Mouse (Mus musculus): ENCODE results near the gene Bace2. TPM values are rescaled to one million over a fixed set of nuclear protein-coding genes. Genes with fewer than 3 reads are reported as not detected.

The Bace2 gene
- polyA plus RNA-seq, 1 experiment from 2014 or later, result 48.2 TPM

DNA sequence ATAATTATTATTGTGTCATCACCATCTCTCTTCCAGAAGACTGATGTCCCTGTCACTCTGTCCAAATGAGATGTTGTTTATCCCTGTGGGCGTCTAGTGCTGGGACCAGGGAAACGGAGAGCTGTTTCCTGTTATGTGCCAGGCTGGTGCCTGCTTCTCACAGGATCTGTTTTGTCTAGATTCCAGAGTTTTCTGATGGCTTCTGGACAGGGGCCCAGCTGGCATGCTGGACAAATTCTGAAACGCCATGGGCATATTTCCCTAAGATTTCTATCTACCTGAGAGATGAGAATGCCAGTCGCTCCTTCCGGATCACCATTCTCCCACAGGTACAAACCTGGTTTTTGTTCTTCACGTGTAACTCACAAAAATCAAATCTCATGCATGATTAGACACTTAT lies 65.1 kb downstream of the Bace2 start:
- Histone ChIP-seq H3K4me1 (ENCODE audit: control insufficient read depth, insufficient read depth, low read length) (peaks cover 14% of the 10 kb centered on the region), H3K27ac (ENCODE audit: low read length) (no peak overlapping the region), H3K36me3 (ENCODE audit: control insufficient read depth, insufficient read depth) (no peaks in the 10 kb centered on the region), H3K27me3 (ENCODE audit: control insufficient read depth, insufficient read depth, low read length) (no peaks in the 10 kb centered on the region), H3K9me3 (replicated peaks; ENCODE audit: control insufficient read depth, low read length) (no peaks in the 10 kb centered on the region), H3K4me2 (ENCODE audit: low read depth, low read length) (no peak overlapping the region), H3K4me3 (ENCODE audit: low read length) (no peak overlapping the region), H3K9ac (ENCODE audit: low read length) (no peak overlapping the region)
- no peak for ATAC-seq (replicated peaks; ENCODE audit: extremely low read depth, insufficient read depth, low FRiP score)
- 71% methylated on average over 6 of the region's 6 CpGs for whole genome bisulfite sequencing

DNA sequence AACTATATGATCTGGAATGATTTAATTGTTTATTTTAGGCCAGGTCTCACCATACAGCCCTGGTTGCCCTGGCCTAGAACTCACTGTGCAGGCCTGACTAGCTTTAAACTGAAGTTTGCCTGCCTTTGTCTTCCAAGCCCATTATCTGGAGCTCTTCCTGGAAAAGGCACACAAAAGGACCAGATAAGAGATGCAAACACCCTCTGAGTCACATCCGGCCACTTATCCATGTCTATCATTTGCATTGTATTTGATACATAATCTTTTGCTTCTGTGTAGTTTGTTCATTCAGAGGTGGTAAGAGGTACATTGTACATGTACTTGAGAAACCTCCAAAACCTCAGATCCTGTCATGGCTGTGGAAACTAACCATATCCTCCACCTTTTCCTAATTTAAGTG lies 67.1 kb downstream of the Bace2 start:
- Histone ChIP-seq H3K9me3 (replicated peaks; ENCODE audit: control insufficient read depth, low read length) (no peaks in the 10 kb centered on the region), H3K27me3 (ENCODE audit: control insufficient read depth, insufficient read depth, low read length) (no peaks in the 10 kb centered on the region), H3K4me2 (ENCODE audit: low read depth, low read length) (no peak overlapping the region), H3K27ac (ENCODE audit: low read length) (no peak overlapping the region), H3K9ac (ENCODE audit: low read length) (no peak overlapping the region), H3K4me3 (ENCODE audit: low read length) (no peak overlapping the region), H3K4me1 (ENCODE audit: control insufficient read depth, insufficient read depth, low read length) (peaks cover 8% of the 10 kb centered on the region), H3K36me3 (ENCODE audit: control insufficient read depth, insufficient read depth) (no peaks in the 10 kb centered on the region)
- WGBS, result 59% methylated on average over 1 of the region's 1 CpGs
- no peak for ATAC-seq (replicated peaks; ENCODE audit: extremely low read depth, insufficient read depth, low FRiP score)

DNA sequence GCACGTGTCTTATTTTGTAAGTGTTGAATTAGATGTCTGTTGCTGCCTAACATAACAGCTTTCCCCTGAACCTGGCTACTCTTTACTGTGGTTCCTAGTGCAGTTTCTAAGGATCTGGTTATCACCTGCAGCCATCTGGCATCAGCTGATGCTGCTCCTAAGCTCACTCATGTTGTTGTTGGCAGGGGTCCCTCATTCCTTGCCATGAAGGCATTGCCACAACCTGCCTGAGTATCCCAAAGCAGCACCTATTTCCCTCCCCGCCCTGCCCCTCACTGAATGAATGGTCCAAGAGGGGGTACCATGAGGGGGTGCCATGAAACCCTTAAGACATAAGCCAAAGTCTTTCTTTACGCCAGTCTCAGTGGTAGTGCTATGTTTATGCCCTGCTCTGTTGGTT lies 71.5 kb downstream of the Bace2 start:
- 86% methylated on average over 3 of the region's 3 CpGs for WGBS
- no peak overlapping the region for H3K9ac ChIP-seq (ENCODE audit: low read length)
- no peak for ATAC-seq (replicated peaks; ENCODE audit: extremely low read depth, insufficient read depth, low FRiP score)
- no peaks in the 10 kb centered on the region for H3K27me3 ChIP-seq (ENCODE audit: control insufficient read depth, insufficient read depth, low read length)
- H3K36me3 ChIP-seq (ENCODE audit: control insufficient read depth, insufficient read depth), result no peaks in the 10 kb centered on the region
- no peaks in the 10 kb centered on the region for H3K4me1 ChIP-seq (ENCODE audit: control insufficient read depth, insufficient read depth, low read length)
- H3K4me2 ChIP-seq (ENCODE audit: low read depth, low read length), result no peak overlapping the region
- H3K9me3 ChIP-seq (replicated peaks; ENCODE audit: control insufficient read depth, low read length), result no peaks in the 10 kb centered on the region
- no peak overlapping the region for H3K4me3 ChIP-seq (ENCODE audit: low read length)
- no peak overlapping the region for H3K27ac ChIP-seq (ENCODE audit: low read length)

DNA sequence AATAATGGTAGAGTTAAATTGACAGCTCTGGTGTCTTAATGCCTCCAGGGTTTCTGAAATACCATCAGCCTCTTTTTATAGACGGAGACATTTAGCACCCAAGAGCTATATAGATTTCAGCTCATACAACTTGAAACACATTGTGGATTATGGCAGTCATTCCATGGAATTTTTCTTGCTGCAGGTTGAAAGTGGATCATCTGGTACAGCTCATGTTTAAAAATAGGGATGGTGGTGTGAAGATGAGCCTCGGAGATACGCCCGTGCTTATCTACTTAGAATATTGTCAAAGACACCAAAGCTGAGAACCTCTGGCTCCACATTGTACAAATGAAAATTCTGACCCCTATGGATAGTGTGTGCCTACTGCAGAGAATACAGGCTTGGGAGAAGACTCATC lies 73.5 kb downstream of the Bace2 start:
- Histone ChIP-seq H3K4me2 (ENCODE audit: low read depth, low read length) (no peak overlapping the region), H3K9me3 (replicated peaks; ENCODE audit: control insufficient read depth, low read length) (no peaks in the 10 kb centered on the region), H3K4me1 (ENCODE audit: control insufficient read depth, insufficient read depth, low read length) (no peaks in the 10 kb centered on the region), H3K36me3 (ENCODE audit: control insufficient read depth, insufficient read depth) (no peaks in the 10 kb centered on the region), H3K27ac (ENCODE audit: low read length) (no peak overlapping the region), H3K9ac (ENCODE audit: low read length) (no peak overlapping the region), H3K4me3 (ENCODE audit: low read length) (no peak overlapping the region), H3K27me3 (ENCODE audit: control insufficient read depth, insufficient read depth, low read length) (no peaks in the 10 kb centered on the region)
- 81% methylated on average over 4 of the region's 4 CpGs for WGBS
- ATAC-seq (replicated peaks; ENCODE audit: extremely low read depth, insufficient read depth, low FRiP score), result no peak

DNA sequence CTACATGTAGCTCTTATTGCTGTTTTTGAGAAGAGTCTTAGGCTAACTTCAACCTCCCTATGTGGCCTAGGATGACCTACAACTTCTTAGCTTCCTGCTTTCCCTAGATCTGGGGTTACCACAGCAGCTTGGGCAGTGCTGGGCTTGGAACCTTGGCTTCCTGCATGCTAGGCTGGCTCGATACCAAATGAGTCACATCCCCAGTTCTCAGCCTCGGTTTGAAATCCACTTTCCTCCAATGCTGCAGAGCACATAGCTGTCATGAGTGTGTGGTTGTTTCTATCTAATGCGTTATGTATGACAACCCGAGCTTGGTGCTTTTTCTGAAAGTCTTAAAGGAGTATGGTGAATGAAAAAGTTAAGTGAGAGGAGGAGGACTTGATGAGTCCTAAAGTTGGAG lies 74.8 kb downstream of the Bace2 start:
- 46% methylated on average over 4 of the region's 4 CpGs for WGBS
- no peak overlapping the region for H3K9ac ChIP-seq (ENCODE audit: low read length)
- no peak overlapping the region for H3K4me2 ChIP-seq (ENCODE audit: low read depth, low read length)
- no peaks in the 10 kb centered on the region for H3K27me3 ChIP-seq (ENCODE audit: control insufficient read depth, insufficient read depth, low read length)
- no peaks in the 10 kb centered on the region for H3K4me1 ChIP-seq (ENCODE audit: control insufficient read depth, insufficient read depth, low read length)
- no peak overlapping the region for H3K27ac ChIP-seq (ENCODE audit: low read length)
- H3K36me3 ChIP-seq (ENCODE audit: control insufficient read depth, insufficient read depth), result no peaks in the 10 kb centered on the region
- H3K9me3 ChIP-seq (replicated peaks; ENCODE audit: control insufficient read depth, low read length), result no peaks in the 10 kb centered on the region
- no peak for ATAC-seq (replicated peaks; ENCODE audit: extremely low read depth, insufficient read depth, low FRiP score)
- H3K4me3 ChIP-seq (ENCODE audit: low read length), result no peak overlapping the region

DNA sequence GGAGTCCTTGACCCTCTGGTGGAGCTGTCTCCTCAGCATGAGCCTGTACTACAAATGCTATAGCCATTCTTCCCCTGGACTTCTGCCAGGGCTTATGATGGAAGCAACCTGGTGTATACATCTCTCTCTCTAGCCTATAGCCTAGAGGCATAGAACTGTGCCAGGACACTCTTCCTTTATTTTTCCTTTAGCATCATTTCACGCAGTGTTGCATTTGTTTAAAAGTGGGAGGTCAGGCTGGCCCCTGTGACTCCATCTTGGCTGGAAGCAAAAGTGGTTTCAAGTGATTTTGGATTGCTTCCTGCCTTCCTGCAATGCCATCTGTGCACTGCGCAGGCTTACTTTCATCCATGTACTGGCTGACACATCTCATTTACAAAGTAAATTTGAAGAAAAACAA lies 77.7 kb downstream of the Bace2 start:
- no peak overlapping the region for H3K4me2 ChIP-seq (ENCODE audit: low read depth, low read length)
- no peaks in the 10 kb centered on the region for H3K36me3 ChIP-seq (ENCODE audit: control insufficient read depth, insufficient read depth)
- H3K27ac ChIP-seq (ENCODE audit: low read length), result no peak overlapping the region
- H3K9me3 ChIP-seq (replicated peaks; ENCODE audit: control insufficient read depth, low read length), result no peaks in the 10 kb centered on the region
- H3K4me3 ChIP-seq (ENCODE audit: low read length), result no peak overlapping the region
- ATAC-seq (replicated peaks; ENCODE audit: extremely low read depth, insufficient read depth, low FRiP score), result no peak
- H3K4me1 ChIP-seq (ENCODE audit: control insufficient read depth, insufficient read depth, low read length), result no peaks in the 10 kb centered on the region
- H3K27me3 ChIP-seq (ENCODE audit: control insufficient read depth, insufficient read depth, low read length), result no peaks in the 10 kb centered on the region
- H3K9ac ChIP-seq (ENCODE audit: low read length), result no peak overlapping the region
- WGBS, result 75% methylated on average over 2 of the region's 2 CpGs

DNA sequence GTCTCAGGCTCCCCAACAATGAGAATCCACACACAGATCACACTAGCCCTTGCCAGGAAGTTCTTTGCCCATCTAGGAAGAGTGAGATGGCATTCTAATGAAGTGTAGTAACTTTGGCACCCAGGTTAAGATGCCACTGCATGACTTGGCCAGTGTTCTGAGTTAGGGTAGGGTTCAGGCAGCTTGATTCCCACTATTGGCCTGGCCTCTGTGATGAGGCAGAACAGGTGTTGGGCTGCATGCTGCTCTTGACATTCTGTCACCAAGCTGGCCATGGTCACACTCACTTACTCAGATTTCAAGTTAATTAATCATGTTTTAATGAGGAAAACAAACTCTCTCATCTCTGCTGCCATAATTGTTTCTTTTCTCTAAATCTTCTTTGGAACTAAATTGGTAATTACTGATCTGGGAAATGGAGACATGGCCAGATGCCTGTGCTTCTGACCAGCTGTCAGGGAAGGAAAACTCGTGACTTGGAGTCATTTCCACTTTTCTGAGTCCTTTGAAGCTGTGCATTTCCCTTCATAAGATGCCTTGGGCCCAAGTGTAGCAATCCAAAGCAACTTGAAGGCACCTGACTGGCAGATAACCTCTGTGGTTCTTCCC lies 81.0 kb downstream of the Bace2 start:
- Histone ChIP-seq H3K4me3 (ENCODE audit: low read length) (no peak overlapping the region), H3K27me3 (ENCODE audit: control insufficient read depth, insufficient read depth, low read length) (no peaks in the 10 kb centered on the region), H3K27ac (ENCODE audit: low read length) (no peak overlapping the region), H3K9me3 (replicated peaks; ENCODE audit: control insufficient read depth, low read length) (no peaks in the 10 kb centered on the region), H3K9ac (ENCODE audit: low read length) (no peak overlapping the region), H3K4me1 (ENCODE audit: control insufficient read depth, insufficient read depth, low read length) (no peaks in the 10 kb centered on the region), H3K36me3 (ENCODE audit: control insufficient read depth, insufficient read depth) (no peaks in the 10 kb centered on the region), H3K4me2 (ENCODE audit: low read depth, low read length) (no peak overlapping the region)
- 23% methylated on average over 1 of the region's 1 CpGs for WGBS
- ATAC-seq (replicated peaks; ENCODE audit: extremely low read depth, insufficient read depth, low FRiP score), result no peak

DNA sequence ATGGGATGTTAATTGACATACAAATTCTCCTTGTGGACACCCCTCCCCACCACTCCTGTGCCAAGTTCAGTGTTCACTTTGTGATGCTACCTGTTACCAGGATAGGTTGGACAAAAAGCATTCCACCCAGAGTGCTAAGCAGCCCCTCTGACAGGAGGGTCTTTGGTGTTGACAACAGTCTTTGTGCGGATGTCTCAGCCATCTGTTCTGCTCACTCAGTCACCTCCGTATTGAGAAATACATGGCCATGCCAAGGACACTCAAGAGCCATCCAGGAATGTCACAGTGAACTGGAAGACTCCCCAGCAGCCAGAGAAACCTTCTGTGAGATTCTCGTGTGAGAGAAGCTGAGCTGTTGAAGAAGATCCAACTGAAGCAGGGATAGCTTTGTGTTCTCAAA lies 81.6 kb downstream of the Bace2 start:
- Histone ChIP-seq H3K9me3 (replicated peaks; ENCODE audit: control insufficient read depth, low read length) (no peaks in the 10 kb centered on the region), H3K9ac (ENCODE audit: low read length) (no peak overlapping the region), H3K27ac (ENCODE audit: low read length) (no peak overlapping the region), H3K36me3 (ENCODE audit: control insufficient read depth, insufficient read depth) (no peaks in the 10 kb centered on the region), H3K27me3 (ENCODE audit: control insufficient read depth, insufficient read depth, low read length) (no peaks in the 10 kb centered on the region), H3K4me2 (ENCODE audit: low read depth, low read length) (no peak overlapping the region), H3K4me3 (ENCODE audit: low read length) (no peak overlapping the region), H3K4me1 (ENCODE audit: control insufficient read depth, insufficient read depth, low read length) (no peaks in the 10 kb centered on the region)
- 64% methylated on average over 3 of the region's 3 CpGs for WGBS
- ATAC-seq (replicated peaks; ENCODE audit: extremely low read depth, insufficient read depth, low FRiP score), result no peak

DNA sequence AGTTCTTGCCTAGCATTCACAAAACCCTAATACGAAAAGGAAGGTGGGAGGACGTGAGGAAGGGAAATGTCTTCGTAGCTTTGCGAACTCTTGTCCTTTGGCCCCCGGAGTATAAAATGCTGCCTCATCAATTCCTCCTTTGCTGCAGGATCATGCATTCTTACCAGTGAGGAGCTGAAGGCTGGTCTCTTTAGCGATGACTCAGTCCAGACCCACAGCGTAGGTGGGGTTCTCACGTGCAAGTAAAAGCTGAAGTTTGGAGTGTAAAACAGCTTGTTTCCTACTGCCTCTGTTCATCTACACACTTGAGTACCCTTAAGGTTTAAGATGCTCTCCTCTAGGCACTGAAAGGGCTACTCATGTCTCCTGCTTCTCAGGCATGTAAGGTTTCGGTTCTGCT lies 85.4 kb downstream of the Bace2 start:
- Histone ChIP-seq H3K4me2 (ENCODE audit: low read depth, low read length) (no peak overlapping the region), H3K9me3 (replicated peaks; ENCODE audit: control insufficient read depth, low read length) (no peaks in the 10 kb centered on the region), H3K27ac (ENCODE audit: low read length) (no peak overlapping the region), H3K9ac (ENCODE audit: low read length) (no peak overlapping the region), H3K27me3 (ENCODE audit: control insufficient read depth, insufficient read depth, low read length) (no peaks in the 10 kb centered on the region), H3K4me3 (ENCODE audit: low read length) (no peak overlapping the region), H3K36me3 (ENCODE audit: control insufficient read depth, insufficient read depth) (no peaks in the 10 kb centered on the region), H3K4me1 (ENCODE audit: control insufficient read depth, insufficient read depth, low read length) (no peaks in the 10 kb centered on the region)
- WGBS, result 70% methylated on average over 9 of the region's 9 CpGs
- ATAC-seq (replicated peaks; ENCODE audit: extremely low read depth, insufficient read depth, low FRiP score), result no peak
